Comparison of ENCODE assay signal across 7 mouse cellular contexts in the genomic region with DNA sequence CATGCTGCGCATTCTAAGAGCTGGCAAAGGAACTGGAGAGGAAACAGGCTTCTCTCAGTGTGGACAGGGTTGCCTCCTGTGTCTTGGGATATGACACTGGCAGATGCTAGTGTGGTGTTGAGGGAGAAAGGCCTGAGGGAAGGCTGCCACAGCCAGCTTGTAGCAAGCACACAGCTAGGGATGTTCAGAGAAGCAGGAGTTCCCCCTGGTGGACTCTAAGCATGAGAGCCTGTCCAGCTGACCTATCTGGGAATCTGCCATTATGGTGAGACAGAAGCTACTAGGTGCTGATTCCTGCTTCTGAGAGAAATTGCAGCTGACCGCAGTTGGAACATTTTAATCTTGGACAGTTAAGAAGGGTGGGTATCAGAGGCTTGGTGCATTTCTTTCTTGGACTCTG. TPM values are rescaled to one million over a fixed set of nuclear protein-coding genes. Genes with fewer than 3 reads are reported as not detected.
DNase-seq lines count a peak whose midpoint lies in the region; ATAC-seq and TF ChIP-seq lines count a peak whose summit lies in the region.

No protein-coding gene starts in this region.

- peak; percentile 30 for TF ChIP-seq CTCF in liver, embryonic 14.5 days (IDR thresholded peaks at IDR 0.05; ENCODE audit: low read depth)

- no peaks in the 10 kb centered on the region for H3K27me3 ChIP-seq in liver, embryonic 14.5 days (ENCODE audit: control insufficient read depth, insufficient read depth, low read length)
- no peaks in the 10 kb centered on the region for H3K27me3 ChIP-seq in heart, embryonic 15.5 days
- no peaks in the 10 kb centered on the region for H3K27me3 ChIP-seq in forebrain, embryonic 10.5 days (ENCODE audit: poor library complexity, severe bottlenecking)

- no peak overlapping the region for H3K27ac ChIP-seq in liver, embryonic 14.5 days
- peak overlapping the region; percentile 75; the same call in 1 of the 2 replicates for H3K27ac ChIP-seq in heart, embryonic 15.5 days
- no peak overlapping the region for H3K27ac ChIP-seq in forebrain, embryonic 10.5 days

- no peaks in the 10 kb centered on the region for H3K9me3 ChIP-seq in liver, embryonic 14.5 days (ENCODE audit: control insufficient read depth, low read length)
- no peaks in the 10 kb centered on the region for H3K9me3 ChIP-seq in heart, embryonic 15.5 days (replicated peaks)
- no peaks in the 10 kb centered on the region for H3K9me3 ChIP-seq in forebrain, embryonic 10.5 days

- no peak for DNase-seq in liver, embryonic 14.5 days (ENCODE audit: low read depth in 3 of 3, low spot score in 3 of 3)
- DNase-seq in liver: no peak
- peak; percentile 65 for DNase-seq in cerebellum, adult 9-11 months
- DNase-seq in retina, embryonic 14.5 days (ENCODE audit: low spot score): peak; percentile 74
- DNase-seq in ovary, postnatal 36 days (ENCODE audit: low spot score): no peak
- no peak for DNase-seq in forebrain, embryonic 10.5 days (ENCODE audit: extremely low spot score, low spot score)

- H3K4me2 ChIP-seq in liver, embryonic 14.5 days (ENCODE audit: low read depth): no peak overlapping the region
- no peak overlapping the region for H3K4me2 ChIP-seq in heart, embryonic 15.5 days

- no peak for TF ChIP-seq EP300 in liver, embryonic 14.5 days (IDR thresholded peaks at IDR 0.05; ENCODE audit: low read depth)

- H3K36me3 ChIP-seq in liver, embryonic 14.5 days (replicated peaks; ENCODE audit: control insufficient read depth, insufficient read depth, low read depth): no peaks in the 10 kb centered on the region
- H3K36me3 ChIP-seq in heart, embryonic 15.5 days: peaks cover 35% of the 10 kb centered on the region
- H3K36me3 ChIP-seq in forebrain, embryonic 10.5 days (replicated peaks): peaks cover 95% of the 10 kb centered on the region

- H3K4me3 ChIP-seq in liver, embryonic 14.5 days (ENCODE audit: insufficient read depth in 1 of 2, low read depth in 2 of 2, low read length in 2 of 2): no peak overlapping the region
- H3K4me3 ChIP-seq in heart, embryonic 15.5 days: no peak overlapping the region
- no peak overlapping the region for H3K4me3 ChIP-seq in forebrain, embryonic 10.5 days

- peaks cover 0 to 3% of the 10 kb centered on the region in 2 experiments; a peak in 1 of 4 replicates for H3K4me1 ChIP-seq in liver, embryonic 14.5 days (replicated peaks; ENCODE audit: control insufficient read depth in 2 of 2, insufficient read depth in 2 of 2, low read length in 1 of 2)
- peaks cover 40% of the 10 kb centered on the region for H3K4me1 ChIP-seq in heart, embryonic 15.5 days (replicated peaks)
- H3K4me1 ChIP-seq in forebrain, embryonic 10.5 days: peaks cover 30% of the 10 kb centered on the region

- 80% methylated on average over 2 of the region's 2 CpGs for WGBS in liver, embryonic 14.5 days (ENCODE audit: insufficient replicate concordance)
- WGBS in heart, embryonic 15.5 days: 76% methylated on average over 2 of the region's 2 CpGs
- WGBS in forebrain, embryonic 10.5 days: 97% methylated on average over 2 of the region's 2 CpGs

- no peak overlapping the region for H3K9ac ChIP-seq in liver, embryonic 14.5 days (replicated peaks)
- no peak overlapping the region for H3K9ac ChIP-seq in heart, embryonic 15.5 days

- no peak for ATAC-seq in liver, embryonic 14.5 days (ENCODE audit: insufficient read depth)
- ATAC-seq in heart, embryonic 15.5 days (replicated peaks; ENCODE audit: insufficient number of reproducible peaks, insufficient read depth, low FRiP score, low read depth): 0 out of 2 replicates have a peak, but pooled peaks have one; percentile 36

RNA-seq across cellular contexts. Expression of a gene that starts 19.1 kb away (rescaled TPM):
- 0.02 TPM in 1 of 2 replicates, not detected in the other for polyA plus RNA-seq in liver, embryonic 14.5 days (2012; rRNA removed)
- 0.05 TPM in 1 of 2 replicates, not detected in the other for polyA plus RNA-seq in liver, embryonic 14.5 days (2014; fragmentation: Nextera tagmentation; extraction: Ambion mirVana)
- 0.09 TPM in 1 of 2 replicates, not detected in the other for polyA plus RNA-seq in heart, embryonic 15.5 days (2015; fragmentation: Nextera tagmentation; extraction: Ambion mirVana)
- polyA plus RNA-seq in forebrain, embryonic 10.5 days (2016; fragmentation: Nextera tagmentation; extraction: Ambion mirVana): not detected in 2 replicates

Comparison
In these comparisons a context has a peak if more than half of its experiments do, and no peak if none do; other contexts are left out.
1. DNase-seq: peak in cerebellum, adult 9-11 months (single experiment) and retina, embryonic 14.5 days (single experiment); none in liver, embryonic 14.5 days (0 of 3), liver (single experiment), ovary, postnatal 36 days (single experiment) and forebrain, embryonic 10.5 days (single experiment).